Mouse (Mus musculus) intestine, embryonic 16.5 days (tissue): ENCODE data around the gene Olfr418. TPM values are rescaled to one million over a fixed set of nuclear protein-coding genes. Genes with fewer than 3 reads are reported as not detected.

ENCODE experiments used
- ATAC-seq: fragments of 200-750 bp; cut with Nextera tagmentation; 2 replicates; pipeline ENCODE4 v1.8.0; 2017; ENCODE audit warnings: moderate TSS enrichment, moderate library complexity
- H3K27ac ChIP-seq: fragments of 300-500 bp; sonication (generic); 2 replicates; pipeline ENCODE4 v1.5.1; 2014; ENCODE audit warnings: mild to moderate bottlenecking, low read length
- H3K27me3 ChIP-seq: fragments of 300-500 bp; sonication (generic); replicated peaks from 2 replicates; pipeline ENCODE4 v1.6.1; 2014; ENCODE audit warnings: low read length, control low read depth, mixed read lengths; ENCODE audit not compliant: control insufficient read depth, insufficient read depth
- H3K36me3 ChIP-seq: fragments of 300-500 bp; sonication (generic); 2 replicates; pipeline ENCODE4 v1.6.1; 2014; ENCODE audit warnings: low read length, control low read depth; ENCODE audit not compliant: control insufficient read depth, insufficient read depth
- H3K4me1 ChIP-seq: fragments of 300-500 bp; sonication (generic); 2 replicates; pipeline ENCODE4 v1.6.1; 2014; ENCODE audit warnings: low read length, control low read depth, mixed read lengths; ENCODE audit not compliant: control insufficient read depth, insufficient read depth
- H3K4me2 ChIP-seq: fragments of 300-500 bp; sonication (generic); 2 replicates; pipeline ENCODE4 v1.6.1; 2014; ENCODE audit warnings: low read depth, low read length, control low read depth
- H3K4me3 ChIP-seq: fragments of 300-500 bp; sonication (generic); 2 replicates; pipeline ENCODE4 v1.5.1; 2014; ENCODE audit warnings: mild to moderate bottlenecking, low read length
- H3K9ac ChIP-seq: fragments of 300-500 bp; sonication (generic); 2 replicates; pipeline ENCODE4 v1.6.1; 2014; ENCODE audit warnings: low read depth, low read length
- H3K9me3 ChIP-seq: fragments of 300-500 bp; sonication (generic); 2 replicates; pipeline ENCODE4 v1.6.1; 2016; ENCODE audit warnings: low read length, control low read depth; ENCODE audit not compliant: control insufficient read depth
- WGBS: fragments of 180-500 bp; shearing (Covaris S2); extraction: QIAGEN DNeasy Blood & Tissue Kit; methylation state at CpG from one replicate; pipeline ENCODE4 v1.1.7; 2014; 5-methylcytosine and 5-hydroxymethylcytosine counted together
- polyA plus RNA-seq: library from polyadenylated mRNA; unstranded; fragments of >200 nt; fragmentation: Nextera tagmentation; extraction: Ambion mirVana; gene quantifications from 2 replicates; pipeline ENCODE4 v1.2.1, GENCODE M21; 2015

Olfr418 gene
- polyA plus RNA-seq, 1 experiment from 2014 or later = not detected

DNA sequence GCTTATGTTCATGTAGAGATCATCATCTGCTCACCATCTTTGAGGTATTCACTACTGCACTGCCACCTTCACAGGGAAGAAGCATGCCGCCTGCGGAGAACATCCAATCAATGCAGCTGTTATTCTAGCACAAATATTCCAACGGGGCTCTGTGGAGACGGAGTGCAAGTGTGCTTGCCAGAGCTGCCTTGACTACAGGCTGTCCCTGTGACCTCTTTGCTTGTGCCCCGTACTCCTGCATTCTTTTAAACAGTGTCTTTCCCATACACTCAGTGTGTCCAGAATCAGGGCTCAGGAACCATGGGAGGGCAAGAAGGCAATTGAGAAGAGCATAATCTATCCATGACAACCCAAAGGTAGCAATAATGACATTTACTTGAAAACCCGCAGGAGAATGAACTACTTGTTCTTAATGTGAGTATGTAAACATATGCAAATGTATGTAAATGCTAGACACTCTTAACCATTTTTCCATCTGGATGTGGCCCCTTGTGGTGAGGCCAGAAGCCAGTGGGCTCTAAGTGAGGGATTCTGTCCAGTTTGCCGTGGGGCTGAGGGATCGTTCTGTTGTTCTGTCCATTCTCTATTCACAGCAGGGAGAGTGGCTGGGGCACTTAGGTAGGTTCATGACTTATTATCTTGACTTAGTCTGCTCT is 55.9 kb downstream of the Olfr418 start:
- WGBS = 62% methylated on average over 8 of the region's 8 CpGs

DNA sequence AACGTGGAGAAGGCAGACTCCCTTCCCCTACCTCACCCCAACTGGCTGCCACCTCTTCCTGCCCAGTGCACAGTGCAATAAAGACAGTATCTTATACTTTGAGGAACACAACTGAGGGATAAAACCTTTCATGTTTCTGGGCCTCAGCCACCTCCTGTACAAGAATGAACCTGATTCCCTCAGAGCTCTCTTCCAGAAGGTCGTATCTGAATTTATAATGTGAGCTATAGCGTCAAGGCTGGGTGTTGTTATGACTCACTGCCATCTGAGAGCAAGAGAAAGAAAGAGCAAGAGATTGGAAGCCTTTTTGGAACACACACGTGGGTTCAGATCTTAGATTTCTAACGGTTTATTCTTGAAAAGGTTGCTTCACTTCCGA is 56.4 kb downstream of the Olfr418 start:
- Histone ChIP-seq H3K36me3 (no peaks in the 10 kb centered on the region), H3K4me2 (no peak overlapping the region)
- WGBS = 64% methylated on average over 6 of the region's 6 CpGs

More for the DNA sequence above, 55.9 kb downstream of the Olfr418 start:
- H3K27me3 ChIP-seq = no peaks in the 10 kb centered on the region
- no peaks in the 10 kb centered on the region for H3K4me1 ChIP-seq
- no peak overlapping the region for H3K4me3 ChIP-seq
- H3K27ac ChIP-seq = no peak overlapping the region
- H3K9me3 ChIP-seq = no peaks in the 10 kb centered on the region
- ATAC-seq = no peak
- no peak overlapping the region for H3K9ac ChIP-seq
- H3K4me2 ChIP-seq = no peak overlapping the region
- no peaks in the 10 kb centered on the region for H3K36me3 ChIP-seq

More for the DNA sequence above, 56.4 kb downstream of the Olfr418 start:
- Histone ChIP-seq H3K27ac (no peak overlapping the region), H3K4me1 (no peaks in the 10 kb centered on the region), H3K9ac (no peak overlapping the region), H3K9me3 (no peaks in the 10 kb centered on the region), H3K4me3 (no peak overlapping the region), H3K27me3 (no peaks in the 10 kb centered on the region)
- ATAC-seq = no peak

Other genes with a start within 250 kb of the Olfr418 start
- not detected in 2 replicates for gene Olfr1408, start 128.6 kb upstream of the Olfr418 start, polyA plus RNA-seq
- gene Olfr1406, start 75.4 kb upstream of the Olfr418 start, polyA plus RNA-seq = not detected in 2 replicates
- gene Olfr218, start 68.2 kb upstream of the Olfr418 start, polyA plus RNA-seq = not detected in 2 replicates
- not detected in 2 replicates for gene Olfr1404, start 53.6 kb upstream of the Olfr418 start, polyA plus RNA-seq
- 0.13 TPM in 1 of 2 replicates, not detected in the other for gene Fcer1a, start 38.8 kb upstream of the Olfr418 start, polyA plus RNA-seq
- not detected in 2 replicates for gene Mptx2, start 11.8 kb downstream of the Olfr418 start, polyA plus RNA-seq
- 1.4 and 2.3 TPM in 2 replicates for gene Ackr1, start 67.7 kb downstream of the Olfr418 start, polyA plus RNA-seq
- 3.9 and 5.3 TPM in 2 replicates for gene Aim2, start 84.9 kb downstream of the Olfr418 start, polyA plus RNA-seq
- 1.8 and 2.0 TPM in 2 replicates for gene Cadm3, start 101.7 kb downstream of the Olfr418 start, polyA plus RNA-seq
- 0.15 and 0.43 TPM in 2 replicates for gene Ifi206, start 225.0 kb downstream of the Olfr418 start, polyA plus RNA-seq